Mouse (Mus musculus): Measurements from ENCODE around the gene Cdkn2b.

DNA sequence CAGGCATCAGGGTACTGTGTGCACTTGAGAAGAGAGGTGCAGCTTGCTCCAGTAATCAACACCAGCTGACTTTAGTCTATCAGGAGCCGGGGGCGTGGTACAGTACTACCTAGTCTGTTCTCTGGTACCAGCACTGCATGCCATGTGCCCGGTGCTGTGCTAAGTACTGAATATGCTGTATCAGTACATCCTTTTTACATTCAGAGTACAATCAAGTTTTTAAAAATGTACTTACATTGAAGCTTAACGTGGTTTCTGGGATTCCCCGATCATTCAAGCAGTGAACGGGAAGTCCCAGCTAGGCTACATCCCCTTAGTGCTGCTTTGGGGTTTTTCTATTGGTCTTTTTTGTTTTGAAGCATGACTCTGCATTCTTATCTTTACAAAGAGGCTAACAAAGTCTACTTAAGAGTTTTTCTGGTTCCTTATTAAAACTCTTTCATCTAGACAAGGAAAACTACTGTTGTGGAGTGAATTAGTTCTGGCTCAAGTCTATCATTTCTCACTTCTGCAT is 40.2 kb upstream of the Cdkn2b start:
- no peak for TF ChIP-seq GATA1 (IDR thresholded peaks at IDR 0.05; ENCODE audit: low read length)
- TF ChIP-seq TAL1 (IDR thresholded peaks at IDR 0.05; ENCODE audit: low read length) = no peak
